Comparison of ENCODE assay signal across 13 mouse cellular contexts in genomic region chr14:122322136-122322535, GRCm38 (mm10).
DNase-seq lines count a peak whose midpoint lies in the region; ATAC-seq and TF ChIP-seq lines count a peak whose summit lies in the region.
"Had no signal": no experiment of that assay in that cellular context is flagged by ENCODE, and none has a peak within 500 bp of the region (broad histone marks: within the 10 kb centered on the region; RNA-seq: fewer than 3 reads in every experiment).

No protein-coding gene starts in this region.

- H3K36me3 ChIP-seq in embryonic facial prominence, embryonic 14.5 days (ENCODE audit: control insufficient read depth, insufficient read depth, low read length), result no peaks in the 10 kb centered on the region
- H3K36me3 ChIP-seq in stomach, postnatal 0 days (ENCODE audit: control insufficient read depth, insufficient read depth, low read length), result no peaks in the 10 kb centered on the region
- H3K36me3 ChIP-seq: liver, embryonic 12.5 days had no signal

- DNase-seq in kidney, postnatal 4 days, result peak; percentile 74 to 78
- DNase-seq in kidney, postnatal 14 days, result no peak
- peak; percentile 80 for DNase-seq in ZHBTc4 (ENCODE audit: low read depth, low spot score)
- DNase-seq in embryonic facial prominence, embryonic 14.5 days (ENCODE audit: low spot score), result peak; percentile 64
- peak; percentile 19 for DNase-seq in stomach, postnatal 0 days (ENCODE audit: low spot score)
- no peak for DNase-seq in gastrocnemius, adult 2 months
- DNase-seq in spleen, postnatal 10 days (ENCODE audit: low spot score in 2 of 2), result no peak
- DNase-seq: cerebellum, postnatal 10 days; gastrocnemius, postnatal 25 days; kidney, adult 18-20 months; lung, postnatal 36 days; thymus, postnatal 36 days had no signal

- H3K4me2 ChIP-seq in embryonic facial prominence, embryonic 14.5 days (ENCODE audit: low read depth, low read length), result no peak overlapping the region
- no peak overlapping the region for H3K4me2 ChIP-seq in stomach, postnatal 0 days (replicated peaks; ENCODE audit: low read depth)
- H3K4me2 ChIP-seq: liver, embryonic 12.5 days had no signal

- H3K4me3 ChIP-seq in embryonic facial prominence, embryonic 14.5 days (ENCODE audit: low read depth, low read length), result no peak overlapping the region
- H3K4me3 ChIP-seq in stomach, postnatal 0 days (ENCODE audit: low read depth, low read length), result no peak overlapping the region
- H3K4me3 ChIP-seq in gastrocnemius, adult 2 months, result no peak overlapping the region
- H3K4me3 ChIP-seq: liver, embryonic 12.5 days had no signal

- no peaks in the 10 kb centered on the region for H3K4me1 ChIP-seq in embryonic facial prominence, embryonic 14.5 days (ENCODE audit: control insufficient read depth, insufficient read depth, low read length)
- H3K4me1 ChIP-seq in stomach, postnatal 0 days (replicated peaks; ENCODE audit: control insufficient read depth, insufficient read depth), result no peaks in the 10 kb centered on the region
- H3K4me1 ChIP-seq: liver, embryonic 12.5 days had no signal

- no peak for TF ChIP-seq EP300 in stomach, postnatal 0 days (optimal IDR thresholded peaks at IDR 0.05)

- H3K27ac ChIP-seq in embryonic facial prominence, embryonic 14.5 days (replicated peaks; ENCODE audit: low read depth, low read length), result no peak overlapping the region
- H3K27ac ChIP-seq in stomach, postnatal 0 days (replicated peaks), result no peak overlapping the region
- H3K27ac ChIP-seq in gastrocnemius, adult 2 months, result no peak overlapping the region
- H3K27ac ChIP-seq: liver, embryonic 12.5 days had no signal

- TF ChIP-seq CTCF in stomach, postnatal 0 days (IDR thresholded peaks at IDR 0.05; ENCODE audit: low read depth), result no peak
- TF ChIP-seq CTCF in gastrocnemius, adult 2 months (IDR thresholded peaks at IDR 0.05), result no peak

- intact Hi-C loops in gastrocnemius, adult 2 months (cut with DNase I), result no loop called here

- no peak overlapping the region for H3K9ac ChIP-seq in embryonic facial prominence, embryonic 14.5 days (ENCODE audit: low read depth, low read length)
- no peak overlapping the region for H3K9ac ChIP-seq in stomach, postnatal 0 days (ENCODE audit: low read length)
- H3K9ac ChIP-seq: liver, embryonic 12.5 days had no signal

- H3K9me3 ChIP-seq in embryonic facial prominence, embryonic 14.5 days (ENCODE audit: control insufficient read depth, low read length), result no peaks in the 10 kb centered on the region
- H3K9me3 ChIP-seq in stomach, postnatal 0 days (ENCODE audit: control insufficient read depth, low read length), result no peaks in the 10 kb centered on the region
- H3K9me3 ChIP-seq: liver, embryonic 12.5 days had no signal

- H3K27me3 ChIP-seq in embryonic facial prominence, embryonic 14.5 days (replicated peaks; ENCODE audit: control insufficient read depth, insufficient read depth, low read length), result no peaks in the 10 kb centered on the region
- H3K27me3 ChIP-seq in stomach, postnatal 0 days (ENCODE audit: control insufficient read depth, insufficient read depth, low read length), result no peaks in the 10 kb centered on the region
- H3K27me3 ChIP-seq: liver, embryonic 12.5 days had no signal

- 16% methylated on average over 5 of the region's 5 CpGs for WGBS in embryonic facial prominence, embryonic 14.5 days
- WGBS in stomach, postnatal 0 days, result 13% methylated on average over 5 of the region's 5 CpGs

- no peak for ATAC-seq in embryonic facial prominence, embryonic 14.5 days (ENCODE audit: low read depth)
- no peak for ATAC-seq in stomach, postnatal 0 days (ENCODE audit: low FRiP score, low TSS enrichment)
- ATAC-seq: liver, embryonic 12.5 days had no signal

Comparison
In these comparisons a context has a peak if more than half of its experiments do, and no peak if none do; other contexts are left out.
1. DNase-seq: peak in kidney, postnatal 4 days (2 of 2), ZHBTc4 (single experiment), embryonic facial prominence, embryonic 14.5 days (single experiment) and stomach, postnatal 0 days (single experiment); none in kidney, postnatal 14 days (single experiment), gastrocnemius, adult 2 months (single experiment) and spleen, postnatal 10 days (0 of 2).